In genomic region chr4:123412981-123413380, GRCm38 (mm10) we compare ENCODE assay signal across 8 mouse cellular contexts.
DNase-seq lines count a peak whose midpoint lies in the region; ATAC-seq and TF ChIP-seq lines count a peak whose summit lies in the region.
"Had no signal": no experiment of that assay in that cellular context is flagged by ENCODE, and none has a peak within 500 bp of the region (broad histone marks: within the 10 kb centered on the region; RNA-seq: fewer than 3 reads in every experiment).

No protein-coding gene starts in this region.

- peak overlapping the region; percentile 84 for H3K27ac ChIP-seq in intestine, embryonic 14.5 days (ENCODE audit: low read depth)
- no peak overlapping the region; the same call in 1 of the 2 replicates for H3K27ac ChIP-seq in intestine, postnatal 0 days (ENCODE audit: low read depth, low read length)
- peak overlapping the region; percentile 85; the same call in 1 of the 2 replicates for H3K27ac ChIP-seq in testis, adult 2 months (ENCODE audit: control insufficient read depth, insufficient read depth, low read depth, low read length)
- H3K27ac ChIP-seq in limb, embryonic 11.5 days (replicated peaks; ENCODE audit: low read depth, low read length): peak overlapping the region; percentile 96

- no peaks in the 10 kb centered on the region for H3K36me3 ChIP-seq in intestine, embryonic 14.5 days (ENCODE audit: control insufficient read depth, insufficient read depth, low read length)
- no peaks in the 10 kb centered on the region for H3K36me3 ChIP-seq in intestine, postnatal 0 days (ENCODE audit: control insufficient read depth, insufficient read depth)
- H3K36me3 ChIP-seq in testis, adult 2 months (ENCODE audit: control insufficient read depth, insufficient read depth, low read length): no peaks in the 10 kb centered on the region
- H3K36me3 ChIP-seq in limb, embryonic 11.5 days (ENCODE audit: control insufficient read depth, insufficient read depth, low read length): peaks cover 6% of the 10 kb centered on the region

- no peak for TF ChIP-seq CTCF in intestine, postnatal 0 days (IDR thresholded peaks at IDR 0.05; ENCODE audit: low read depth)
- no peak for TF ChIP-seq CTCF in testis, adult 2 months (IDR thresholded peaks at IDR 0.05; ENCODE audit: control insufficient read depth, insufficient read depth, insufficient replicate concordance, low read depth, low read length)

- peaks cover 32% of the 10 kb centered on the region for H3K4me1 ChIP-seq in intestine, embryonic 14.5 days (replicated peaks; ENCODE audit: control insufficient read depth, insufficient read depth, low read length)
- peaks cover 16% of the 10 kb centered on the region for H3K4me1 ChIP-seq in intestine, postnatal 0 days (replicated peaks; ENCODE audit: control insufficient read depth, insufficient read depth, low read length)
- peaks cover 7% of the 10 kb centered on the region for H3K4me1 ChIP-seq in testis, adult 2 months (ENCODE audit: control insufficient read depth, insufficient read depth, low read length)
- H3K4me1 ChIP-seq in limb, embryonic 11.5 days (ENCODE audit: control insufficient read depth, insufficient read depth, low read length): peaks cover 26% of the 10 kb centered on the region; the same call in 1 of the 2 replicates

- no peaks in the 10 kb centered on the region for H3K9me3 ChIP-seq in intestine, embryonic 14.5 days (ENCODE audit: control insufficient read depth, low read length)
- no peaks in the 10 kb centered on the region for H3K9me3 ChIP-seq in intestine, postnatal 0 days (ENCODE audit: control insufficient read depth)
- no peaks in the 10 kb centered on the region for H3K9me3 ChIP-seq in limb, embryonic 11.5 days (ENCODE audit: control insufficient read depth, low read length)

- H3K27me3 ChIP-seq in intestine, embryonic 14.5 days (replicated peaks; ENCODE audit: control insufficient read depth, insufficient read depth, low read length): no peaks in the 10 kb centered on the region
- H3K27me3 ChIP-seq in intestine, postnatal 0 days (replicated peaks; ENCODE audit: control insufficient read depth, insufficient read depth, low read length): no peaks in the 10 kb centered on the region
- H3K27me3 ChIP-seq in testis, adult 2 months (ENCODE audit: control insufficient read depth, insufficient read depth, low read length): no peaks in the 10 kb centered on the region
- H3K27me3 ChIP-seq in limb, embryonic 11.5 days (ENCODE audit: control insufficient read depth, insufficient read depth, low read length): no peaks in the 10 kb centered on the region

- peak overlapping the region; percentile 50; the same call in 1 of the 2 replicates for H3K4me3 ChIP-seq in intestine, embryonic 14.5 days (ENCODE audit: low read depth, low read length)
- H3K4me3 ChIP-seq in intestine, postnatal 0 days (ENCODE audit: low read depth, low read length): no peak overlapping the region
- no peak overlapping the region for H3K4me3 ChIP-seq in testis, adult 2 months (ENCODE audit: control insufficient read depth, low read depth, low read length)
- H3K4me3 ChIP-seq in limb, embryonic 11.5 days (ENCODE audit: low read depth, low read length): no peak overlapping the region; the same call in 1 of the 2 replicates

- DNase-seq in intestine, embryonic 14.5 days (ENCODE audit: low spot score): no peak
- no peak for DNase-seq in testis, postnatal 10 days (ENCODE audit: low spot score)
- no peak for DNase-seq in limb, embryonic 11.5 days (ENCODE audit: low spot score)
- DNase-seq in urinary bladder, adult 18-20 months (ENCODE audit: low spot score in 2 of 2): no peak
- DNase-seq: right cerebral cortex, adult 18-20 months had no signal

- no peak for ATAC-seq in intestine, embryonic 14.5 days (replicated peaks; ENCODE audit: low FRiP score, low TSS enrichment, low read depth)
- no peak for ATAC-seq in intestine, postnatal 0 days
- ATAC-seq in limb, embryonic 11.5 days (ENCODE audit: insufficient number of reproducible peaks, low FRiP score, low TSS enrichment, low read depth): no peak
- no peak for ATAC-seq in frontal cortex, adult (ENCODE audit: low TSS enrichment)

- 51% methylated on average over 2 of the region's 2 CpGs for WGBS in intestine, embryonic 14.5 days
- WGBS in intestine, postnatal 0 days: 36% methylated on average over 2 of the region's 2 CpGs
- 41% methylated on average over 2 of the region's 2 CpGs for WGBS in limb, embryonic 11.5 days

- no peak for TF ChIP-seq POLR2A in testis, adult 2 months (IDR thresholded peaks at IDR 0.05; ENCODE audit: control insufficient read depth, low read depth, low read length)

- peak overlapping the region; percentile 83 for H3K4me2 ChIP-seq in intestine, embryonic 14.5 days (ENCODE audit: low read length)
- H3K4me2 ChIP-seq in intestine, postnatal 0 days (replicated peaks; ENCODE audit: low read depth): no peak overlapping the region
- H3K4me2 ChIP-seq in limb, embryonic 11.5 days (ENCODE audit: low read depth, severe bottlenecking): peak overlapping the region; percentile 90; the same call in 1 of the 2 replicates

- no peak overlapping the region for H3K9ac ChIP-seq in intestine, embryonic 14.5 days (ENCODE audit: low read length)
- no peak overlapping the region for H3K9ac ChIP-seq in intestine, postnatal 0 days (ENCODE audit: low read depth, low read length)
- H3K9ac ChIP-seq in limb, embryonic 11.5 days (ENCODE audit: low read length): no peak overlapping the region; the same call in 1 of the 2 replicates
